Mouse (Mus musculus) ES-E14 (cell line): ENCODE measurements around the gene Epb41.

Source experiments
- MAFK ChIP-seq: IDR thresholded peaks from 2 replicates; pipeline ENCODE4 v1.6.1; 2014; ENCODE audit warnings: mild to moderate bottlenecking, low read depth, low read length, inconsistent platforms; ENCODE audit not compliant: insufficient read depth
- ZC3H11A ChIP-seq: IDR thresholded peaks from 2 replicates; pipeline ENCODE4 v1.6.1; 2012; ENCODE audit warnings: low read depth, mild to moderate bottlenecking, inconsistent platforms, low read length, borderline replicate concordance
- ZNF384 ChIP-seq: IDR thresholded peaks from 2 replicates; pipeline ENCODE4 v1.6.1; 2012; ENCODE audit warnings: low read depth, low read length, inconsistent platforms

- TF ChIP-seq ZC3H11A, result no peak
- TF ChIP-seq MAFK, result no peak
- no peak for TF ChIP-seq ZNF384
These were observed 125.2 kb downstream of the Epb41 start for GRCm38 (mm10) chr4:131949903-131950302.
